Mouse (Mus musculus) thymus, adult 2 months (tissue): ENCODE measurements around the gene Ndufb3.

Experiments used
- CTCF ChIP-seq: fragments of 200-500 bp; IDR thresholded peaks from 2 replicates; pipeline ENCODE4 v1.5.1; 2012; ENCODE audit warnings: mild to moderate bottlenecking, control low read depth, low read length, moderate library complexity, borderline replicate concordance; ENCODE audit not compliant: control insufficient read depth, poor library complexity, insufficient read depth; ENCODE audit errors: extremely low read depth
- POLR2A ChIP-seq: fragments of 200-500 bp; IDR thresholded peaks from 2 replicates; pipeline ENCODE4 v1.6.1; 2012; ENCODE audit warnings: mild to moderate bottlenecking, low read length, control low read depth, moderate library complexity; ENCODE audit not compliant: control insufficient read depth, poor library complexity, insufficient read depth; ENCODE audit errors: extremely low read depth

DNA sequence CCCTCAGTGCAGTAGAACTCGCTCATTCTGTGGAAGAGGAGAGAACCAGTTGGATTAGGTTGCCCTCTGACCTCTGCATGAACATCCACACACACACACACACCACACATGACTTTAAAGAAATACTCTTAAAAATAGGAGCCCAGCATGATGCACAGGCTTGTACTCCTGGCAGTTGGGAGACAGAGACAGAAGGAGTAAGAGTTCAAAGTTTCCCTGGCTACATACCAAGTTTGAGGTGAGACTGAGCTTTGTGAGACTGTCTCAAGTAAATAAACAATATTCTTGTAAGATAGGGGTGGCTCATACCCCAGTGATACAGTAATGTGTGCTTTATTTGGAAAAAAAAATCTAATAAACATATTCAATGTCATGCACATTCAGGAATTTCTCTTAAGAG is 1.3 kb downstream of the Ndufb3 start:
- TF ChIP-seq CTCF (no peak), POLR2A (no peak)
